Mouse (Mus musculus) ES-E14 (cell line): ENCODE measurements around the gene Spn.

Source experiments
- CHD2 ChIP-seq: IDR thresholded peaks from 2 replicates; pipeline ENCODE4 v1.6.1; 2014; ENCODE audit warnings: mild to moderate bottlenecking, low read depth, low read length, inconsistent platforms
- MAFK ChIP-seq: IDR thresholded peaks from 2 replicates; pipeline ENCODE4 v1.6.1; 2014; ENCODE audit warnings: mild to moderate bottlenecking, low read depth, low read length, inconsistent platforms; ENCODE audit not compliant: insufficient read depth
- ZNF384 ChIP-seq: IDR thresholded peaks from 2 replicates; pipeline ENCODE4 v1.6.1; 2012; ENCODE audit warnings: low read depth, low read length, inconsistent platforms

DNA sequence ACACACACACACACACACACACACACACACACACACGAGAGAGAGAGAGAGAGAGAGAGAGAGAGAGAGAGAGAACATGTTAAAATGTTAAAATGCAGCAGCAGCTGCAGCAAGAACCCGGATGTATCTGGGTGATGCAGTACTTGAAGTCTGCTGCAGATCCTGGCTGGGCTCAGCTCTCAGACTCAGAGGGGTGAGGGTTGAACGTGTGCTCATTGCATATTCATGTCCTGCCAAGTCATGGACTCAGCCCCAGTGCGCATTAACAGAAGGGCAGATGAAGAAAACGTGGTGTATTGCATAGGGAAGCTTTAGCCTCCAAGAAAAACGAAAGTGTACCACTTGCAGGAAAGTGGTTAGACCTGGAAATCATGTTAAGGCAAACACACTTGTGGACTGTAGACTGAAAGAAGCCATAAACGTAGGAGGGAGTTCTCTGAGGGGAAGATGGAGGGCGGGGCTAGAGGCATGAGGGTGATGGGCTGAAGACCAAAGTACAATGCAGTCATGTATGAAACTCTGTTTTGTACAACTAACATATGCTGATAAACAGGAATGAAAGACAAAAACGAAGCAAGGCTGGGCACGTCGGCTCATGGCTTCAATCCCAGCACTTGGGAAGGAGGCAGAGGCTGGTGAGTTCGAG, 23.9 kb downstream of the Spn start:
- TF ChIP-seq MAFK: no peak
- TF ChIP-seq CHD2: no peak
- no peak for TF ChIP-seq ZNF384
